In genomic region chr6:32395415-32395814, GRCm38 (mm10) we compare ENCODE assay signal across 23 mouse cellular contexts.
A peak's percentile ranks its signal among the peaks of the same experiment; 100 is the strongest.
DNase-seq lines count a peak whose midpoint lies in the region; TF ChIP-seq lines count a peak whose summit lies in the region.
"Had no signal": no experiment of that assay in that cellular context is flagged by ENCODE, and none has a peak within 500 bp of the region (broad histone marks: within the 10 kb centered on the region; RNA-seq: fewer than 3 reads in every experiment).

No protein-coding gene starts in this region.

- no peaks in the 10 kb centered on the region for H3K79me2 ChIP-seq in liver, adult 2 months (ENCODE audit: control insufficient read depth, insufficient read depth, low read length)

- DNase-seq in adrenal gland, postnatal 14 days: peak; percentile 49
- DNase-seq in adrenal gland, adult 8-10 months: no peak
- peak; percentile 90 for DNase-seq in liver, adult 2 months (ENCODE audit: extremely low read depth, low read depth, low spot score)
- DNase-seq in liver: no peak
- DNase-seq in fat pad, adult 2 months (ENCODE audit: extremely low read depth, low read depth, low spot score): peak; percentile 14
- DNase-seq in skeletal muscle tissue, adult 2 months (ENCODE audit: low read depth, low spot score): peak; percentile 7
- DNase-seq in gastrocnemius, adult 8-10 months (ENCODE audit: low spot score in 2 of 2): no peak
- DNase-seq: cerebellum, adult 11-12 months; cerebellum, adult 8-10 months; cerebellum, postnatal 10 days; cerebellum, postnatal 36 days; embryo, embryonic 11 days; forebrain, postnatal 0 days; gastrocnemius, adult 2 months; gastrocnemius, postnatal 25 days; heart, adult 18-20 months had no signal

- peak overlapping the region; percentile 10; the same call in 1 of the 2 replicates for H3K27ac ChIP-seq in liver, adult 2 months (replicated peaks; ENCODE audit: insufficient read depth, low read depth, low read length)
- H3K27ac ChIP-seq: embryonic facial prominence, embryonic 10.5 days; embryonic facial prominence, embryonic 13.5 days; gastrocnemius, adult 2 months; heart, embryonic 10.5 days; heart, embryonic 13.5 days; hindbrain, embryonic 12.5 days; hindbrain, embryonic 15.5 days had no signal

- H3K27me3 ChIP-seq in liver, adult 2 months (ENCODE audit: control insufficient read depth, insufficient read depth, low read length): no peaks in the 10 kb centered on the region
- H3K27me3 ChIP-seq: embryonic facial prominence, embryonic 13.5 days; heart, embryonic 13.5 days; hindbrain, embryonic 12.5 days; hindbrain, embryonic 15.5 days had no signal

- H3K4me1 ChIP-seq in liver, adult 2 months (ENCODE audit: control insufficient read depth, insufficient read depth, low read length): peaks cover 24% of the 10 kb centered on the region

- H3K4me3 ChIP-seq in liver, adult 2 months (ENCODE audit: insufficient read depth, low read depth, low read length): no peak overlapping the region
- H3K4me3 ChIP-seq: embryonic facial prominence, embryonic 10.5 days; embryonic facial prominence, embryonic 13.5 days; erythroblast, embryonic 14.5 days; gastrocnemius, adult 2 months; heart, embryonic 10.5 days; heart, embryonic 13.5 days; hindbrain, embryonic 12.5 days; hindbrain, embryonic 15.5 days had no signal

- no peaks in the 10 kb centered on the region for H3K36me3 ChIP-seq in liver, adult 2 months (ENCODE audit: control insufficient read depth, insufficient read depth, low read length)
- H3K36me3 ChIP-seq: embryonic facial prominence, embryonic 10.5 days; embryonic facial prominence, embryonic 13.5 days; heart, embryonic 10.5 days; heart, embryonic 13.5 days; hindbrain, embryonic 12.5 days; hindbrain, embryonic 15.5 days had no signal

- H3K9ac ChIP-seq in liver, adult 2 months (ENCODE audit: low read depth, low read length): no peak overlapping the region
- H3K9ac ChIP-seq: embryonic facial prominence, embryonic 13.5 days; forebrain, postnatal 0 days; heart, embryonic 13.5 days; hindbrain, embryonic 12.5 days; hindbrain, embryonic 15.5 days had no signal

- no peak for TF ChIP-seq CTCF in liver, adult 2 months (IDR thresholded peaks at IDR 0.05; ENCODE audit: low read depth, low read length)

- WGBS in liver, adult 2 months: 28% methylated on average over 9 of the region's 9 CpGs

- TF ChIP-seq POLR2A in liver, adult 2 months (IDR thresholded peaks at IDR 0.05; ENCODE audit: extremely low read depth, insufficient read depth, low read length): no peak

Comparison
In these comparisons a context has a peak if more than half of its experiments do, and no peak if none do; other contexts are left out.
1. DNase-seq: peak in adrenal gland, postnatal 14 days (single experiment), liver, adult 2 months (single experiment), fat pad, adult 2 months (single experiment) and skeletal muscle tissue, adult 2 months (single experiment); none in adrenal gland, adult 8-10 months (single experiment), liver (single experiment) and gastrocnemius, adult 8-10 months (0 of 2).